Mouse (Mus musculus) cerebellum, adult 2 months (tissue): ENCODE data around the gene Zfp296. TPM values are rescaled to one million over a fixed set of nuclear protein-coding genes. Genes with fewer than 3 reads are reported as not detected.
A peak's percentile ranks its signal among the peaks of the same experiment; 100 is the strongest.

Source experiments
- DNase-seq, 2 experiments: peaks; one replicate each; pipeline ENCODE4 v3.0.0; 2021
- H3K27ac ChIP-seq: fragments of 200-500 bp; 2 replicates; pipeline ENCODE4 v1.5.1; 2012; ENCODE audit warnings: low read length, control low read depth, inconsistent platforms; ENCODE audit not compliant: insufficient read depth
- H3K27me3 ChIP-seq: fragments of 200-500 bp; 2 replicates; pipeline ENCODE4 v1.6.1; 2012; ENCODE audit warnings: inconsistent platforms, mild to moderate bottlenecking, low read length, moderate library complexity; ENCODE audit not compliant: control insufficient read depth, insufficient read depth
- H3K4me1 ChIP-seq: fragments of 200-500 bp; 2 replicates; pipeline ENCODE4 v1.6.1; 2011; ENCODE audit warnings: low read length; ENCODE audit not compliant: control insufficient read depth, insufficient read depth
- H3K4me3 ChIP-seq: fragments of 200-500 bp; replicated peaks from 2 replicates; pipeline ENCODE3; 2011; ENCODE audit warnings: mild to moderate bottlenecking, low read depth, low read length, control low read depth; ENCODE audit not compliant: insufficient read depth
- CTCF ChIP-seq: fragments of 200-500 bp; IDR thresholded peaks from 2 replicates; pipeline ENCODE4 v1.5.1; 2011; ENCODE audit warnings: low read depth, mild to moderate bottlenecking, control low read depth, low read length, moderate library complexity, borderline replicate concordance; ENCODE audit not compliant: insufficient read depth
- POLR2A ChIP-seq: fragments of 200-500 bp; IDR thresholded peaks from 2 replicates; pipeline ENCODE4 v1.6.1; 2011; ENCODE audit warnings: low read length, control low read depth, borderline replicate concordance; ENCODE audit not compliant: insufficient read depth
- WGBS: fragments of 180-500 bp; shearing (Covaris S2); methylation state at CpG from one replicate; pipeline ENCODE4 v1.1.7; 2018; 5-methylcytosine and 5-hydroxymethylcytosine counted together
- polyA plus RNA-seq: library from polyadenylated mRNA; depleted of rRNA; stranded (reverse); fragments of >200 nt; gene quantifications from 2 replicates; pipeline ENCODE4 v1.2.3, GENCODE M21; 2012

The Zfp296 gene
- polyA plus RNA-seq, 1 experiment: 3.4 TPM

- WGBS: 87% methylated on average over 12 of the region's 12 CpGs
These were observed 38.0 kb downstream of the Zfp296 start for GRCm38 (mm10) chr7:19615036-19615577.

GRCm38 (mm10) chr7:19619004-19619801 is 42.1 kb downstream of the Zfp296 start:
- 8% methylated on average over 35 of the region's 35 CpGs for WGBS
- H3K27ac ChIP-seq: no peak overlapping the region
- H3K4me3 ChIP-seq: no peak overlapping the region
- no peak for TF ChIP-seq POLR2A
- TF ChIP-seq CTCF: peak; percentile 83
- H3K4me1 ChIP-seq: no peaks in the 10 kb centered on the region
- DNase-seq: peak; percentile 73 to 74
- no peaks in the 10 kb centered on the region for H3K27me3 ChIP-seq

More at GRCm38 (mm10) chr7:19615036-19615577, 38.0 kb downstream of the Zfp296 start:
- no peak overlapping the region for H3K27ac ChIP-seq
- no peak overlapping the region for H3K4me3 ChIP-seq
- TF ChIP-seq POLR2A (no peak), CTCF (no peak)
- no peak for DNase-seq
- H3K27me3 ChIP-seq: no peaks in the 10 kb centered on the region
- no peaks in the 10 kb centered on the region for H3K4me1 ChIP-seq

- Histone ChIP-seq H3K27me3 (no peaks in the 10 kb centered on the region), H3K27ac (no peak overlapping the region), H3K4me3 (no peak overlapping the region), H3K4me1 (no peaks in the 10 kb centered on the region)
- DNase-seq: no peak
- no peak for TF ChIP-seq CTCF
- no peak for TF ChIP-seq POLR2A
- 56% methylated on average over 7 of the region's 7 CpGs for WGBS
These were observed 43.7 kb downstream of the Zfp296 start for GRCm38 (mm10) chr7:19620811-19621210.

- Histone ChIP-seq H3K27ac (no peak overlapping the region), H3K27me3 (no peaks in the 10 kb centered on the region), H3K4me1 (no peaks in the 10 kb centered on the region), H3K4me3 (no peak overlapping the region)
- no peak for DNase-seq
- no peak for TF ChIP-seq POLR2A
- no peak for TF ChIP-seq CTCF
- 53% methylated on average over 6 of the region's 6 CpGs for WGBS
These were observed 45.2 kb downstream of the Zfp296 start for GRCm38 (mm10) chr7:19622241-19622640.

- no peak overlapping the region for H3K27ac ChIP-seq
- WGBS: 65% methylated on average over 2 of the region's 2 CpGs
- H3K4me3 ChIP-seq: no peak overlapping the region
- TF ChIP-seq POLR2A (no peak), CTCF (no peak)
- H3K4me1 ChIP-seq: peaks cover 4% of the 10 kb centered on the region; the same call in 1 of the 2 replicates
- no peak for DNase-seq
- H3K27me3 ChIP-seq: no peaks in the 10 kb centered on the region
These were observed 46.3 kb downstream of the Zfp296 start for GRCm38 (mm10) chr7:19623433-19623832.

- no peak for DNase-seq
- peaks cover 5% of the 10 kb centered on the region; the same call in 1 of the 2 replicates for H3K4me1 ChIP-seq
- TF ChIP-seq CTCF: no peak
- no peak for TF ChIP-seq POLR2A
- no peaks in the 10 kb centered on the region for H3K27me3 ChIP-seq
- H3K27ac ChIP-seq: no peak overlapping the region
- WGBS: 71% methylated on average over 3 of the region's 3 CpGs
- no peak overlapping the region for H3K4me3 ChIP-seq
These were observed 50.6 kb downstream of the Zfp296 start for GRCm38 (mm10) chr7:19627721-19628120.

GRCm38 (mm10) chr7:19628192-19628535 is 51.1 kb downstream of the Zfp296 start:
- no peak overlapping the region for H3K27ac ChIP-seq
- no peak for DNase-seq

More at GRCm38 (mm10) chr7:19628192-19628535, 51.1 kb downstream of the Zfp296 start:
- H3K4me3 ChIP-seq: peak overlapping the region; percentile 62
- H3K4me1 ChIP-seq: peaks cover 5% of the 10 kb centered on the region; the same call in 1 of the 2 replicates
- WGBS: 15% methylated on average over 17 of the region's 17 CpGs
- no peaks in the 10 kb centered on the region for H3K27me3 ChIP-seq
- TF ChIP-seq POLR2A: no peak
- TF ChIP-seq CTCF: no peak
